Mouse (Mus musculus): ENCODE results near the gene Glra3.

DNA sequence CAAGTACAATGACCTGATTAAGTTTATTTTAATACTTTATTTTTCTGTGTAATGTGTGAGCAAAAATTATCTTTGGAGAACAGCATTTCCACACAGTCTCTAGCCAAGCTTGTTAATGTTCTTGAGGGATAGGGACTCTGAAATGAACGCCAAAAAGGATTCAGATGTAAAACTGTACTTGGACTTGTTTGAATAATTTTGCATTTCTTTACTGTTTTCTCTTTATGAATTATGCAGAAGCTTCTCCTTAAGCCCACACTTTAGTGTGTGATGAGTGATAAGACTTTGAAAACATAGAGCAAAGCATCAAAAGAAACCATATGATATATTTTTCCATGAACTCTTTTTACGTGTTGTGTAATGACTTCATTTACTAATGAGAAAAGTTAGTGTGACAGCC is 189.1 kb downstream of the Glra3 start:
- TF ChIP-seq CTCF (IDR thresholded peaks at IDR 0.05; ENCODE audit: borderline replicate concordance, extremely low read depth, insufficient read depth, insufficient read length) (no peak), POLR2A (IDR thresholded peaks at IDR 0.05; ENCODE audit: borderline replicate concordance, extremely low read depth, insufficient read depth, insufficient read length, poor library complexity, severe bottlenecking) (no peak)
